Mouse (Mus musculus) A20 (cell line): ENCODE results near the gene Gpr171.

Experiments
- DNase-seq: peaks from one replicate; pipeline ENCODE4 v3.0.0-alpha.2; 2011; ENCODE audit warnings: low read depth, low spot score

Gpr171 gene

DNA sequence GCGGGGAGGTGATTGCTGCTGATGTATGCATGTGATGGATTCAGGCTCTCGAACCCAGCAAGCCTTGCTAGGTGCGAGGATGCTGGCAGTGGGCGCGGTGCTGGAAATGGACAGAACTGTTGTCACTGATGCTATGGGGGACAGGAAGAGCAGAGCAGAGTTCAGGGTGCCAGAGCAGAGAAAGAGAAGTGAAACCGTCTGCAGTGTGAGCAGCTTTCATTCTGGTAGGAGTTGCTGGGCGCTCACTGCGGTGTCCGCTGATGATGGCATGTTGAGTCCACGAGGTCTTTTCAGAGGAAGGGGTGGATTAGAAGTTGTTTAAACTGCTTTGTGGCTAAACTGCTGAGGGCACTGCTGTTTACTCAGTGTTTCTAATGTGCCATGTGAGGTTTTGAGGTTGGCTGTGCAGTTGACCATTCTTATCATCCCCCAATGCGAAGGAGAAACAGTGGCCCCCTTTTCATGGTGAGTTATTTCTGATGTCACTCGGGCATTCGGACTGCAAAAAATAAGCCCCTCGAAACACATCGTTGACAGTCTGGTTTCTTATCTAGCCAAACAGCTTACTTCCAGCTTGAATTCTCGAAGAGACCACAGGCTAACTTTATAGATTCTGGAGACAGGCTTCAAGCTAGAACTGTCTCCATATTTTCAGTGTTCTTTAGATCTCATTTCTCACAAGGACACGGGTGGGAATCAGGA is 46.6 kb downstream of the Gpr171 start:
- peak; percentile 85 for DNase-seq
